Mouse (Mus musculus) limb, embryonic 13.5 days (tissue): ENCODE measurements around the gene Mchr1. TPM values are rescaled to one million over a fixed set of nuclear protein-coding genes. Genes with fewer than 3 reads are reported as not detected.

Experiments
- ATAC-seq: fragments of 200-750 bp; cut with Nextera tagmentation; 2 replicates; pipeline ENCODE4 v1.8.0; 2017; ENCODE audit warnings: low read depth, moderate number of reproducible peaks, moderate TSS enrichment; ENCODE audit not compliant: low FRiP score
- H3K27ac ChIP-seq: fragments of 300-500 bp; sonication (generic); 2 replicates; pipeline ENCODE4 v1.5.1; 2015; ENCODE audit warnings: inconsistent platforms, mild to moderate bottlenecking, moderate library complexity
- H3K27me3 ChIP-seq: fragments of 300-500 bp; sonication (generic); 2 replicates; pipeline ENCODE4 v1.6.1; 2015; ENCODE audit warnings: mild to moderate bottlenecking, inconsistent platforms
- H3K36me3 ChIP-seq: fragments of 300-500 bp; sonication (generic); 2 replicates; pipeline ENCODE4 v1.6.1; 2015; ENCODE audit warnings: inconsistent platforms, mild to moderate bottlenecking, moderate library complexity
- H3K4me1 ChIP-seq: fragments of 300-500 bp; sonication (generic); 2 replicates; pipeline ENCODE4 v1.6.1; 2015; ENCODE audit warnings: inconsistent platforms
- H3K4me2 ChIP-seq: fragments of 300-500 bp; sonication (generic); replicated peaks from 2 replicates; pipeline ENCODE4 v1.6.1; 2015; ENCODE audit warnings: inconsistent platforms, mild to moderate bottlenecking, moderate library complexity
- H3K4me3 ChIP-seq: fragments of 300-500 bp; sonication (generic); 2 replicates; pipeline ENCODE4 v1.5.1; 2015; ENCODE audit warnings: moderate library complexity, mild to moderate bottlenecking, inconsistent platforms
- H3K9ac ChIP-seq: fragments of 300-500 bp; sonication (generic); 2 replicates; pipeline ENCODE4 v1.6.1; 2015; ENCODE audit warnings: mild to moderate bottlenecking, inconsistent platforms
- H3K9me3 ChIP-seq: fragments of 300-500 bp; sonication (generic); 2 replicates; pipeline ENCODE4 v1.6.1; 2016; ENCODE audit warnings: inconsistent platforms
- WGBS: fragments of 180-500 bp; shearing (Covaris S2); methylation state at CpG from one replicate; pipeline ENCODE4 v1.1.7; 2015; 5-methylcytosine and 5-hydroxymethylcytosine counted together
- polyA plus RNA-seq: library from polyadenylated mRNA; unstranded; fragments of >200 nt; fragmentation: Nextera tagmentation; extraction: Ambion mirVana; gene quantifications from 2 replicates; pipeline ENCODE4 v1.2.1, GENCODE M21; 2015

Mchr1 gene
- polyA plus RNA-seq, 1 experiment from 2014 or later: 1.2 TPM

DNA sequence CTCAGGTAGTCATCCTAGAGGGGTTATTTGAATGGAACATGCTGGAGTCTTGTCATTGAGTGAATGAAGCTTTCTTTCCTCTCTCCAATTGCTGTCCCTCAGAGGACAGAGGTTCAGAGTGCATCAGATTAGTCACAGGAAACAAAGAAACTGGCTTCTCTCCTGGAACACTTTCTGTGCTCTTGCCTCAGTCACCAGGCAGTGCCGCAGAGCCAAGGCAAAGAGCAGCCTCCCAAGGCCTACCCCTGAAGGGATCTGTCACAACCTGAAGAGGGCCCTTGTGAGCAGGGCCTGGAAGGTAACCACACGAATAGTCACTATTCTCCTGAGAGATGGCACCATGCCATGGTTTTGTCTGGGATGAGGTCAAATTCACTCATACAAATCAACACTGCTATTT is 18.3 kb downstream of the Mchr1 start:
- no peak overlapping the region for H3K4me3 ChIP-seq
- H3K9me3 ChIP-seq: no peaks in the 10 kb centered on the region
- no peaks in the 10 kb centered on the region for H3K27me3 ChIP-seq
- H3K9ac ChIP-seq: no peak overlapping the region
- H3K4me1 ChIP-seq: no peaks in the 10 kb centered on the region
- H3K36me3 ChIP-seq: no peaks in the 10 kb centered on the region
- no peak overlapping the region for H3K4me2 ChIP-seq
- H3K27ac ChIP-seq: no peak overlapping the region
- 72% methylated on average over 2 of the region's 2 CpGs for WGBS
- no peak for ATAC-seq

DNA sequence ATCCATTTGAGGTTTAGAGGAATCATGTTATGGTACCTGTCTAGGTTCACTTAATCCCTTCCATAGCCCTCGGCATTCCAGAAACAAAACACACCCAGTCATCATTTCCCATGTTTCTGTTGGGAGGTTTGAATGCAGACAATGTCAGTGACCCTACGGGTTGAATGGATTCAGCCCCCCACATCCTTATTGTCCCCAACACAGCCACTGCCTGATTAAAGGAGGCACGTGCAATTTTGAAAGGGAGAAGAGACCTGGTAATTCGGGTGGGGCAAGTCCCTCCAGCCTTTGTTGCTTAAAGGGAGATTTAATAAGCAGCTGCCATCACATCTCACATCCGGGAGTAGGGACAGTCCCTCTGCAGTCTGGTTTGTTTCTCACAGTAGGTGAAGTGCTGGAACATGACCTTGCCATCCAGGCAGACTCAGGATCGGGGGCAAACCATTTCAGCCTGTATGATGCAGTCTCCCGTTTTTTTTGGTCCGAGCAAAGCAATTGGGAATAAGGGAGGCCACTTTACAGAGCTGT is 18.9 kb downstream of the Mchr1 start:
- Histone ChIP-seq H3K36me3 (no peaks in the 10 kb centered on the region), H3K4me1 (no peaks in the 10 kb centered on the region), H3K4me3 (no peak overlapping the region), H3K4me2 (no peak overlapping the region), H3K27ac (no peak overlapping the region), H3K27me3 (no peaks in the 10 kb centered on the region), H3K9me3 (no peaks in the 10 kb centered on the region), H3K9ac (no peak overlapping the region)
- 55% methylated on average over 8 of the region's 8 CpGs for WGBS
- no peak for ATAC-seq

DNA sequence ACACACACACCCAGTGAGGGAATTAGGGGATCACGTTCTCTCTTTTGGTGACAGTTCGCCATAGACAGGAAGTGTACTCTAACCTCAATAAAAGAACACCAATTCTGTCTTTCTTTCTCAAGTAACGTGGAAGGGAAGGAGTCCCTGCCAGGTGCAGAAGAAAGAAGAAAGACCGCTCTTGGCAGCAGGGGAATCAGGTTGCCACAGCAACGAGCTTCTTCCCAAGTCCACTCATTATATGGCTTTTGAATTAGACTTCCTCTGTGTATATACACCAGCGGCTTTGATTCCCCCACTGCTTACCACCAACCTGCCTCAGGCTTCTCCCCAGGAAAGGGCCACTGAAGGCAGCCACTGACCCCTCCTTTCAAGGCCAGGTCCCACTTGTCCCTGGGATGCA is 19.8 kb downstream of the Mchr1 start:
- Histone ChIP-seq H3K9me3 (no peaks in the 10 kb centered on the region), H3K4me2 (no peak overlapping the region), H3K27ac (no peak overlapping the region), H3K9ac (no peak overlapping the region), H3K4me3 (no peak overlapping the region), H3K36me3 (no peaks in the 10 kb centered on the region), H3K4me1 (no peaks in the 10 kb centered on the region), H3K27me3 (no peaks in the 10 kb centered on the region)
- ATAC-seq: no peak
- WGBS: 52% methylated on average over 6 of the region's 6 CpGs

DNA sequence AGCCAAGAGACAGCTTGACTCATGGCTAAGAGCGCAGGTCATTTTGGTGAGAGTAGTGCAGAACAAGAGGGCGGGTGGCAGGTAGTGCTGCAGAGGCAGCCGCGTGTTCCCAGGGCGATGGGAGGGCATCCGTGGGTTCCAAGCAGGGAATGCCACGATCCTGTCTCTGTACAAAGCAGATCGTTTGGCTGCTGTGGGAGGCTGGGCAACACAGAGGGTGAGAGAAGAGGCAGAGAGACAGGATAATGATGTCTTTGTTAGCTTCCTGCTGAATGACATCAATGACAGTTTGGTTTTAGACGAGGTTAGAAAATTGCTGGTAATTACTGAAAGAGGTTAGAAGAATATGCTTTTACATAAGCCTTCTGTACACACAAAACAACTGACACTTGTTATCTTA is 23.0 kb downstream of the Mchr1 start:
- no peak overlapping the region for H3K4me2 ChIP-seq
- H3K9me3 ChIP-seq: no peaks in the 10 kb centered on the region
- WGBS: 64% methylated on average over 9 of the region's 9 CpGs
- no peak overlapping the region for H3K9ac ChIP-seq
- ATAC-seq: no peak
- H3K27ac ChIP-seq: no peak overlapping the region
- H3K4me3 ChIP-seq: no peak overlapping the region
- H3K36me3 ChIP-seq: no peaks in the 10 kb centered on the region
- no peaks in the 10 kb centered on the region for H3K4me1 ChIP-seq
- H3K27me3 ChIP-seq: no peaks in the 10 kb centered on the region

DNA sequence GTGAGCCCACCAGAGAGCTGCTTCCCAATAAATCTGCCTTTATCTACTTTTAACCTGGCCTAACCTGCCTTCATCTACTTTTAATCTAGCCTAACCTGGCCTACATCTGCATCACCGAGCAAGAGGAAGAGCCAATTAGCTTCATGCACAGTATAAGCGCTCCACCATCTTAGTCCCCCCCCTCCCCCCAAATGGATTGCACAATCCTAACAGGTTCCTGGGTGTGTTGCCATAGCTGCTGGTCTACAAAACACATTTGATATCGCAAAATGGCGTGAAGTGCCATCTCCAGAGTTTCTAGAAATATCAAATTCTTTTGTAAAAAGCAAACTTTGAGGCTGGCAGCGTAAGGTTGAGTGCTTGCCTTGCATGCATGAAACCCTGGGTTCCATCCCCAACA is 24.0 kb downstream of the Mchr1 start:
- 89% methylated on average over 5 of the region's 5 CpGs for WGBS
- peaks cover 1% of the 10 kb centered on the region; the same call in 1 of the 2 replicates for H3K4me1 ChIP-seq
- no peak overlapping the region for H3K27ac ChIP-seq
- no peak overlapping the region for H3K9ac ChIP-seq
- no peak overlapping the region for H3K4me2 ChIP-seq
- ATAC-seq: no peak
- no peaks in the 10 kb centered on the region for H3K9me3 ChIP-seq
- no peaks in the 10 kb centered on the region for H3K36me3 ChIP-seq
- no peaks in the 10 kb centered on the region for H3K27me3 ChIP-seq
- no peak overlapping the region for H3K4me3 ChIP-seq

DNA sequence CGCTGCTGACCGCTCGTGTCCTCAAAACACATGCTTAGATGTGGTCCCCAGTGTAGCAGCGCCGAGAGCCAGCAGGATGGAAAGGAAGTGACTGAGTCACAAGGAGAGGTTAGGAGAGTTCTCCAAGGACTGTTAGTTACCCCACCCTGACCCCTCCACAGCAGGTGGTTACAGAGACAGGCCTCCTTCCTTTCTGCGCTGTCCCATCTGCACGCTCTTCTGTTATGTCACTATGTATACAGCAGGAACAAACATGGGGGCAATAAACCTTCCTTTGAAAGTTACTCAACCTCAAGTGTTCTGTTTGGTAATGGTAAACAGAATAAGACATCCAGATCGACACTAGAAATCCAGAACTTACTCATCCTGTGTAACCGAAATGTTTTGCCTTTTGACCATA is 24.9 kb downstream of the Mchr1 start:
- Histone ChIP-seq H3K4me3 (no peak overlapping the region), H3K9me3 (no peaks in the 10 kb centered on the region), H3K4me1 (peaks cover 7% of the 10 kb centered on the region; the same call in 1 of the 2 replicates), H3K4me2 (no peak overlapping the region), H3K36me3 (no peaks in the 10 kb centered on the region), H3K27ac (no peak overlapping the region), H3K9ac (no peak overlapping the region), H3K27me3 (no peaks in the 10 kb centered on the region)
- 75% methylated on average over 9 of the region's 9 CpGs for WGBS
- no peak for ATAC-seq

DNA sequence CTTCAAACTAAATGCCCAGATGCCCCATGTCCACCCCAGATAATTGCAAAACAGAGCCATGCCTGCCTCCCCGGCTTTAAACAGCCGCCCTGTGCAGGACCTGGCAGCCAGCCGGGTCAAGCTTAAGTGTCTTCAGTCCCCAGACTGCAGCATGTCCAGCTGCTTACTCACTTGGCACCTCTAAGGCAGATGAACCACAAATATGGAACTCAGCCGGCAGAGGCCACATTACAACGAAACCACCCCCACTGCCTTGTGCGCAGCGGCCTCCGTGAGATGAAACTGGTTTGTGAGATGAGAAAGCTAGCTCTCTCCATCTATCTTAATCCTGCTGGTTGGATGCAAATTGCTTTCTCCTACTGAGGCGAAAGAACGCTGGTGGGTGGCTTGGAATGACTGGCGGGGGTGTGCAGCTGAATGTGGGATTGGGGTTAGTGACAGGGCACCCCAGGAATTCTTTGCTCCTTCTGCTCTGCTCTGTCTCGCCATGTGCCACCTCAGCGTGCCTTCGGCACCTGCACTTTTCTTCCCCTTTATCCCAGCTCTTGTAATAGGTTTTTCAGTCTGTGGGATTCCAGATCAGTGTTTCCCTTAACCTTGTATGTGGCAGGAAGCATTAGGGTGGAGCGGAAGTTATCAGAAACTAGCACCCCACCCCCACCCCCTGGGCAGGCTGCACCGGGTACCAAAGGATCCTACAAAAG is 29.2 kb downstream of the Mchr1 start:
- 0 out of 2 replicates have a peak, but pooled peaks cover 7% of the 10 kb centered on the region for H3K9me3 ChIP-seq
- ATAC-seq: no peak
- no peak overlapping the region; the same call in 1 of the 2 replicates for H3K27ac ChIP-seq
- H3K4me2 ChIP-seq: no peak overlapping the region
- no peak overlapping the region for H3K9ac ChIP-seq
- H3K36me3 ChIP-seq: no peaks in the 10 kb centered on the region
- WGBS: 41% methylated on average over 16 of the region's 16 CpGs
- H3K27me3 ChIP-seq: no peaks in the 10 kb centered on the region
- peaks cover 7% of the 10 kb centered on the region; the same call in 1 of the 2 replicates for H3K4me1 ChIP-seq
- H3K4me3 ChIP-seq: no peak overlapping the region

DNA sequence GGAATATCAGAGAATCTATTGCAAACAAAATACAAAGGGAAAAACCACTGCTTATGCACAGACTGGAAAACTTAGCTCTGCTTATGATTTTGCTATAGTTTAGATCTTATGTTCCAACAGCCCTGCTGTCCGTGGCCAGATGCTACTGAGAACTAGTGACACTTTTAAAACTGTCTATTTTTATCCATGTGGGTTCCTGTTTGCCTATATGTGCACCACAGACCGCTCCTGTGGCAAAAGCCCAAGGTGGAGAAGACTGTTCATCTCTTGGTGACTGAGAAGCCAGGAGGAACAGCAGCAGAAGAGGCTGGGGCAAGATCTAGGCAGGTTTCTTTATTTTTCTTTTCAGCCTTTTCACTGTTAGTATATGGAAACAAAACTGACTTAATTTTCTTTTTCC is 32.1 kb downstream of the Mchr1 start:
- H3K4me3 ChIP-seq: no peak overlapping the region
- H3K4me2 ChIP-seq: no peak overlapping the region
- H3K9ac ChIP-seq: no peak overlapping the region
- peaks cover 11% of the 10 kb centered on the region for H3K4me1 ChIP-seq
- H3K27me3 ChIP-seq: no peaks in the 10 kb centered on the region
- no peak overlapping the region for H3K27ac ChIP-seq
- H3K9me3 ChIP-seq: 0 out of 2 replicates have a peak, but pooled peaks cover 7% of the 10 kb centered on the region
- ATAC-seq: no peak
- 89% methylated on average over 2 of the region's 2 CpGs for WGBS
- no peaks in the 10 kb centered on the region for H3K36me3 ChIP-seq

DNA sequence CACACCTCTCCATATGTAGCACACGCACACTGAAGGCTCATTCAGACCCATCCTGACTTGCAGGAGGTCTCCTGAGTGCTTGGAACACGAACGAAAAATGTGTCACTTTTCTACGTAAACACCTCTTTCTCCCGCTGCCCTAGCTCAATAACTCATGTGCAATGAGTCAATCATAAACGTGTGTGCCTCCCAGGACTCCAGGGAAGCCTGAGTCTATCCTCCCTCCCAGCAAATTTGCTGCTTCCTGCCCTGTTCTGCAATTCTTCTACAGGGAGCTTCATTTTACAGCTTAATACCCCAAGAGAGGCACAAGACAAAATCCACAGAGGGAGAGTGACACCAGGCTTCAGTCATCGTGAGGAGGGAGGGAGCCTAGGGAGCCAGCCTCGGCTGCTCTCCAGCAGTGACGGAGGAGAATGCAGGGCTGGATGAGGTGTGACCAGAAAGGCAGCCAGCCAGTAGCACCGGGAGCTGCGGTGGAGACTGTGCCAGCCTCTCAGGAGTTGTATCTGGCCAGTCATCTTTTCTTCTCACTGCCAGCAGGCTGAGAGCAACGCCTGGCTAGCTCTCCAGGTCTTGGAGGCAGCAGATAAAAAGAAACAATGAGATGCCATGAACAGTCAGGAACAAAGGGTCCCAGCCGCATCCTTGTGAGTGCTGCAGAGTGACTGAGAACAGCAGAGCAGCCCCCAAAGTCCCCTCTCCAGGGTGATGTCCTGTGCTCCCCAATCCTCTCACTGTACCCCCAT is 37.2 kb downstream of the Mchr1 start:
- WGBS: 16% methylated on average over 13 of the region's 13 CpGs
- H3K9me3 ChIP-seq: 0 out of 2 replicates have a peak, but pooled peaks cover 7% of the 10 kb centered on the region
- H3K9ac ChIP-seq: no peak overlapping the region
- H3K4me2 ChIP-seq: peak overlapping the region; percentile 25; the same call in 1 of the 2 replicates
- H3K36me3 ChIP-seq: no peaks in the 10 kb centered on the region
- H3K27ac ChIP-seq: no peak overlapping the region
- no peak for ATAC-seq
- H3K4me3 ChIP-seq: no peak overlapping the region
- peaks cover 16% of the 10 kb centered on the region for H3K4me1 ChIP-seq
- H3K27me3 ChIP-seq: no peaks in the 10 kb centered on the region

DNA sequence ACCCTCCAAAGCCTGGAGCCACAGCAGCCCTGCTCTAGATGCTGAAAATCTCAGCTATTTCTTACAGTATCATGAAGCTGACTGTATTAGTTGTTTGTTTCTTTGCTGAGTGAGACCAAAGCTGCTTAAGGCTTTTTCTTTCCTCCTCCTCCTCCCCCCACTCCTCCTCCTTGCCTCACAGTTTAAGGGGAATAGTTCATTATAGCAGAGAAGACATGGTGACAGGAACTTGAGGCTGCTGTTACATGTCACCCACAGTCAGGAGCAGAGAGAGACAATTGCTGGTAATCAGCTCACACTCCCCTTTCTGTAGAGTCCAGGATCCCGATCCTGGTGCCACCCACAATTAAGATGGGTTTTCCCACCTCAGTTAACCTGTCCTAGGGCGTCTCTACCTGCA is 38.1 kb downstream of the Mchr1 start:
- H3K4me2 ChIP-seq: no peak overlapping the region
- ATAC-seq: no peak
- no peak overlapping the region for H3K9ac ChIP-seq
- H3K27me3 ChIP-seq: no peaks in the 10 kb centered on the region
- 54% methylated on average over 2 of the region's 2 CpGs for WGBS
- no peak overlapping the region for H3K27ac ChIP-seq
- no peak overlapping the region for H3K4me3 ChIP-seq
- H3K36me3 ChIP-seq: no peaks in the 10 kb centered on the region
- H3K9me3 ChIP-seq: 0 out of 2 replicates have a peak, but pooled peaks cover 4% of the 10 kb centered on the region
- peaks cover 25% of the 10 kb centered on the region for H3K4me1 ChIP-seq

DNA sequence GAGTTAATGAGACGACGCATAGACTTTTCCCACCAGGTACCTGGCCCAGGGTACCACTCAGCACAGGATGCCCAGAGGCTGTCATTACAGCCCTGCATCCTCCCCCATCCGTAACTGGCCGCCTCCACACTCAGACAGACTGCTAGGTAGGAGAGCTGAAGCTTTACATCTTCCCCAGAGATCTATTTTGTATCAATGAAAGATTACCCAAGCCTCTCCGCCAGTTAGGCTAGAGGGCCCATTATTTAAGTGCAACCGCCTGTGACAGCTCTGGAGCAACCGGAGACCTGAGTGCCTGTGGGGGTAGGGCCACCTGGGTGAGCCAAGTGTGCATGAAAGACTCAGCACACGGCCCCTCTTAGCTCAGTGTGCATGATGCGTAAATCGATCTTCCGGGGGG is 42.6 kb downstream of the Mchr1 start:
- no peaks in the 10 kb centered on the region for H3K36me3 ChIP-seq
- H3K4me3 ChIP-seq: no peak overlapping the region
- no peak overlapping the region for H3K9ac ChIP-seq
- H3K9me3 ChIP-seq: no peaks in the 10 kb centered on the region
- no peak overlapping the region for H3K27ac ChIP-seq
- H3K4me2 ChIP-seq: peak overlapping the region; percentile 19
- ATAC-seq: peak; percentile 86
- no peaks in the 10 kb centered on the region for H3K27me3 ChIP-seq
- 6% methylated on average over 11 of the region's 11 CpGs for WGBS
- peaks cover 19% of the 10 kb centered on the region for H3K4me1 ChIP-seq

DNA sequence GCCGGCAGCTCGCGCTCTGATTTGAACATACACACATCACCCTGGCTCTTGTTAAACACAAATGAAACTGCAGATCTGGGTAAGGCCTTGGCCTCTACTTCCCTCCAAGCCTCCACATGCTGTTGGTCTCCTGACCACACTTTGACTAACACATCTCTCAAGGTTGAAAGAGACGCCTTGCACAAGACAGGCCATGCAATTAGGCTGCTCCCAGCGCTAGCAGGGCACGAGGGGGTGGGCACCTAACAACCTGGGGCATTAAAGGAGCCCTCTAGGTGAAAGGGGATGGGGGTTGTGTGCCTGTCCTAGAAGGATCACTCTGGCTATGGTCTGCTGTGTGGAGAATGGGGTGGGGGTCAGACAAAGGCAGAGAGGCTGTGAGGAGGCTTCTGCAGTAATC is 43.4 kb downstream of the Mchr1 start:
- H3K4me3 ChIP-seq: no peak overlapping the region
- no peak for ATAC-seq
- no peak overlapping the region for H3K4me2 ChIP-seq
- 66% methylated on average over 6 of the region's 6 CpGs for WGBS
- H3K36me3 ChIP-seq: no peaks in the 10 kb centered on the region
- H3K9me3 ChIP-seq: no peaks in the 10 kb centered on the region
- H3K4me1 ChIP-seq: peaks cover 19% of the 10 kb centered on the region
- H3K27me3 ChIP-seq: no peaks in the 10 kb centered on the region
- no peak overlapping the region for H3K9ac ChIP-seq
- no peak overlapping the region for H3K27ac ChIP-seq
